Mouse (Mus musculus) liver, postnatal 0 days (tissue): ENCODE measurements around the gene Twist1.

Experiments used
- CTCF ChIP-seq: sonication (generic); IDR thresholded peaks from 2 replicates; pipeline ENCODE4 v1.5.1; 2016; ENCODE audit warnings: antibody characterized with exemption, low read depth
- EP300 ChIP-seq: IDR thresholded peaks from 2 replicates; pipeline ENCODE4 v1.6.1; 2016; ENCODE audit warnings: antibody characterized with exemption, low read depth, mild to moderate bottlenecking

DNA sequence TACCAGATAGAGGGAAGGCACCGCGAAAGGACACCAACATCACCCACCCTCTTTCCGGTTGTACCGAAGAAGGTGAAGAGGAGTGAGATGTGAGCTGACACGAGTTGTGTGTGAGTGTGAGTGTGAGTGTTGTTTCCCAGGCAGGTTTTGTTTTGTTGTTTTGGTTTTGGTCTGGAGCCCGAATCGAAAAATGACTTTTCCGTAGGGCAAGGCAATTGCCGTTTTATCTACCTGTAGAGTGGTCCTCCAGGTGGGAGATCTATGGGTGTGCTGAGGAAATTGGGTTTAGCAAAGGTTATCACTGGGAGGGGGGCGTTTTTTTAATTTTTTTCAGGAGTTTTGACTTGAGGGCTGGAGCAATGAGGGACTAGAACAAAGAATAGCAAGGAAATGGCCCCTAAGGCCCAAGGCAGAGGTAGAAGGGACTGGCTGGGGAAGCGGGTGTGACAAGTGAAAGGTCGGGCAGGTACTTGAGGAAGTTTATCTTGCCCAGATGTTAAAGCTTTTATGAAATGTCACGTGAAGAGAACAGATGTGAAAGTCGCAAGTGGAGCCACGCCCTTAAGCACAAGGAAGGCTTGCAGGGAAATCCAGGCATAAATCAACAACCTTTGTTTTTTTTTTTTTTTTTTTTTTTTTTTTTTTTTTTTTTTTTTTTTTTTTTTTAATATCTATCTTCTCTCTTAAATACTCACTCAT, 6.3 kb downstream of the Twist1 start:
- no peak for TF ChIP-seq EP300
- TF ChIP-seq CTCF, result no peak
